Mouse (Mus musculus): ENCODE measurements at regions not wholly inside any gene's neighbourhood (a gene's known extent, or its start where the extent isn't known, plus 50 kb on each side); places are given as distances from the start of the nearest gene placed in this dataset.

- TF ChIP-seq CTCF (IDR thresholded peaks at IDR 0.05; ENCODE audit: low read depth, low read length): no peak
- no peak for TF ChIP-seq TAL1 (conservative IDR thresholded peaks at IDR 0.05; ENCODE audit: low read depth, low read length)
- TF ChIP-seq POLR2AphosphoS5 (IDR thresholded peaks at IDR 0.05; ENCODE audit: insufficient replicate concordance, low read depth, low read length): no peak
- no peak for TF ChIP-seq GATA1 (IDR thresholded peaks at IDR 0.05; ENCODE audit: borderline replicate concordance, low read length)
Observed at GRCm38 (mm10) chr2:170209121-170209520, 61.2 kb upstream of the Zfp217 start.
